Mouse (Mus musculus): ENCODE data around the gene Kcnma1. TPM values are rescaled to one million over a fixed set of nuclear protein-coding genes. Genes with fewer than 3 reads are reported as not detected.

The Kcnma1 gene
- polyA plus RNA-seq, 1 experiment from 2014 or later = 7.8 TPM

DNA sequence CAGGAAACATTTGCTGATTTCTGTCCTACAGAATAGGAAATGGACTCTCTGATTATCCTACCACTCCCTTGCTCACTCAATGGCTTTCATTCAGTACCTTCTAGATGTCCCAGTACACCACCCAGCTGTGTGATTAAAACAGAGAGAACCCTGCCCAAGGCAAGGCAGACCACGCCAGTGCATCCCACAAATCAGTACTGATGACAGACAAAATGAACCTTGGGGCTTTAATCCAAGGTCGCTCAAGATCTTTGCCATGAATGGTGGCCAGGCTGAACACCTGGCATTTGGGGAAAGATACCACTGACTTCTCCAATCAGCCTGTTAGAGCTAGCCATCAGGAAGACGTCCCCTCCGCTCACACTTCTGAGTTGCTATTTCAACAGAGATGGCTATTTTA lies 440.2 kb downstream of the Kcnma1 start:
- ATAC-seq (ENCODE audit: low read depth) (no peak), DNase-seq (ENCODE audit: low spot score) (no peak)
- no peak overlapping the region for H3K4me3 ChIP-seq (ENCODE audit: low read depth, low read length)
- no peak overlapping the region for H3K9ac ChIP-seq (ENCODE audit: low read depth, low read length)
- WGBS = 69% methylated on average over 4 of the region's 4 CpGs
- H3K4me2 ChIP-seq (ENCODE audit: low read depth, low read length) = no peak overlapping the region
- H3K36me3 ChIP-seq (ENCODE audit: control insufficient read depth, insufficient read depth, low read length) = no peaks in the 10 kb centered on the region
- 0 out of 2 replicates have a peak, but pooled peaks cover 3% of the 10 kb centered on the region for H3K4me1 ChIP-seq (ENCODE audit: control insufficient read depth, insufficient read depth, low read length)
- no peak overlapping the region for H3K27ac ChIP-seq (replicated peaks; ENCODE audit: low read depth, low read length)
- H3K27me3 ChIP-seq (replicated peaks; ENCODE audit: control insufficient read depth, insufficient read depth, low read length) = no peaks in the 10 kb centered on the region
- H3K9me3 ChIP-seq (ENCODE audit: control insufficient read depth, low read length) = no peaks in the 10 kb centered on the region

DNA sequence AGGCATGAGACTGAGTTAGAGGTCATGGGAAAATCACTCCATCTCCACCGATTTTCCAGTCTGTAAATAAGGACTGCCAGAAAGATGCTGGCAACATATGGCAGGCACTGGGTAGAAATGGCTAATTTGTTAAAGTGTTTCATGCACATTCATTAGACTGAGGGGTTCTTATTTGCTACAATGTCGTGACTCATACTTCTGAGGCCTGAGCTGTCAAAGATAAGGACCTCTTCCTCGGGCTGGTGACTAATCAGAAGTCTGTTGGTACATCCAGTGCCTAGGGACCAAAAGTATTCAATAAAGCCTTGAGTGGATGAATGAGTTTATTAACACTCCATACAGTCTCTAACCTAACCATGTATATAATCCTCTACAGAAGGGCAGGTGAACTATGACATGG lies 440.9 kb downstream of the Kcnma1 start:
- Histone ChIP-seq H3K4me1 (ENCODE audit: control insufficient read depth, insufficient read depth, low read length) (0 out of 2 replicates have a peak, but pooled peaks cover 3% of the 10 kb centered on the region), H3K4me2 (ENCODE audit: low read depth, low read length) (no peak overlapping the region), H3K9me3 (ENCODE audit: control insufficient read depth, low read length) (no peaks in the 10 kb centered on the region), H3K27ac (replicated peaks; ENCODE audit: low read depth, low read length) (no peak overlapping the region), H3K36me3 (ENCODE audit: control insufficient read depth, insufficient read depth, low read length) (no peaks in the 10 kb centered on the region), H3K9ac (ENCODE audit: low read depth, low read length) (no peak overlapping the region), H3K4me3 (ENCODE audit: low read depth, low read length) (no peak overlapping the region), H3K27me3 (replicated peaks; ENCODE audit: control insufficient read depth, insufficient read depth, low read length) (no peaks in the 10 kb centered on the region)
- WGBS = 52% methylated on average over 3 of the region's 3 CpGs
- DNase-seq (ENCODE audit: low spot score) (no peak), ATAC-seq (ENCODE audit: low read depth) (no peak)

DNA sequence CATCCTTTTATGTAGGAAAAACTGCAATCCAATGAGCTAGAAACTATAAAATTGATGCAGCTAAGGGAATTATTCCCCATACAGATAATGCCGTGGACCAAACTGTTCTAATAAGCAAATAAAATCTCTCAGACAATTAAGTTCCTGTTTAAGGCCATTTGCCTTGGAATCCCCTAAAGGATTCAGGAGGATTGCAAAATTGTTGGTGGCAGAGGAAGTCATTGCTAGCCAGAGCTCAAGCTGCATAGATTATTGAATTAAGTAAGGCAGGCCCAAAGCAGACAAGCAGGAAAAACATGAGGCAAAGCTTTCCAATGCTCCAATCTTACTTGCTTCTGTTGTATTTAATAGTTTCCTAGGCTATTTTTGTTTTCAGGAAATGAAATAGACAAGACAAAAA lies 441.5 kb downstream of the Kcnma1 start:
- WGBS = 32% methylated on average over 1 of the region's 1 CpGs
- no peak for DNase-seq (ENCODE audit: low spot score)

DNA sequence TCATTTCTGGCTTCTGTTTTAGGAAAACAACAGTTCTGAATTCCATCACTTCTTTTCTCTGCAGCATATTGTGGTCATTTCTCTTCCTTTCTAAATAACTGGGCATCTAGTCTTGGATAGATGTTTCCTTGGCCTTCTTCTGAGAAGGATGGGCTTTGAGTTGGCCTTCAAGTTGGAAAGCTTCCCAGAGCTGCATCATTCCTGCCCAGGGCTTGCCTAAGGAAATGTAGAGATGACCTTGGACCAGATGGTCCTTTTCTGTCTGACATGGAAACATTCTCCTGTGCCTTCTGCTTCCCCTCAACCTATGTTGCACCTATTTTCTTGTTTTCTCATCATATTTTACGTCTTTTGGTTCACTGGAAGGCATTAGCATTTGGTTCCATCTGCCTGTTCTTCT lies 444.0 kb downstream of the Kcnma1 start:
- WGBS = 53% methylated on average over 1 of the region's 1 CpGs
- no peak for ATAC-seq (ENCODE audit: low read depth)
- no peak for DNase-seq (ENCODE audit: low spot score)
- Histone ChIP-seq H3K36me3 (ENCODE audit: control insufficient read depth, insufficient read depth, low read length) (no peaks in the 10 kb centered on the region), H3K4me1 (ENCODE audit: control insufficient read depth, insufficient read depth, low read length) (0 out of 2 replicates have a peak, but pooled peaks cover 3% of the 10 kb centered on the region), H3K27ac (replicated peaks; ENCODE audit: low read depth, low read length) (no peak overlapping the region), H3K4me3 (ENCODE audit: low read depth, low read length) (no peak overlapping the region), H3K9me3 (ENCODE audit: control insufficient read depth, low read length) (no peaks in the 10 kb centered on the region), H3K27me3 (replicated peaks; ENCODE audit: control insufficient read depth, insufficient read depth, low read length) (no peaks in the 10 kb centered on the region), H3K9ac (ENCODE audit: low read depth, low read length) (no peak overlapping the region), H3K4me2 (ENCODE audit: low read depth, low read length) (no peak overlapping the region)

More for the DNA sequence above, 441.5 kb downstream of the Kcnma1 start:
- Histone ChIP-seq H3K36me3 (ENCODE audit: control insufficient read depth, insufficient read depth, low read length) (no peaks in the 10 kb centered on the region), H3K27ac (replicated peaks; ENCODE audit: low read depth, low read length) (no peak overlapping the region), H3K4me2 (ENCODE audit: low read depth, low read length) (no peak overlapping the region), H3K9me3 (ENCODE audit: control insufficient read depth, low read length) (no peaks in the 10 kb centered on the region), H3K4me1 (ENCODE audit: control insufficient read depth, insufficient read depth, low read length) (0 out of 2 replicates have a peak, but pooled peaks cover 3% of the 10 kb centered on the region), H3K27me3 (replicated peaks; ENCODE audit: control insufficient read depth, insufficient read depth, low read length) (no peaks in the 10 kb centered on the region), H3K4me3 (ENCODE audit: low read depth, low read length) (no peak overlapping the region), H3K9ac (ENCODE audit: low read depth, low read length) (no peak overlapping the region)
- no peak for ATAC-seq (ENCODE audit: low read depth)

DNA sequence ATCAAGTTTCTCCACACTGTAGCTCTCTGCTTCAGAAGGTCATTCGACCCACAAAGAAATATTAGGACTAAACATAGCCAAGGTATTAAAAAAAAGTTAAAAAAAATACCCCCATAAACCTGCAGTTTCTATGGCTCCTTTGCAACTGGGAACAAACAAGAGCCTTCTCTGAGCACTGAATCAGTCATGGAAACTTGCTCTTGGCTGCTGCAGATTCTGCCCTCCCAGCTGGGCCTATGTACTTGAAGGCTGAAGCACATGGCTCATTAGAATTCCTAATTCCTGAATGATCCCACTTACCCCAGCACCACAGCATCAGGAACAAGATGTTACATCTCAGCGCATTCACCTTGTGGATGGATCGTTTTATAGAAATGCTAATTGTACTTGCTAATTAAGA lies 448.4 kb downstream of the Kcnma1 start:
- H3K9ac ChIP-seq (ENCODE audit: low read depth, low read length) = no peak overlapping the region
- H3K4me3 ChIP-seq (ENCODE audit: low read depth, low read length) = no peak overlapping the region
- H3K27me3 ChIP-seq (replicated peaks; ENCODE audit: control insufficient read depth, insufficient read depth, low read length) = no peaks in the 10 kb centered on the region
- no peak overlapping the region for H3K4me2 ChIP-seq (ENCODE audit: low read depth, low read length)
- no peak for ATAC-seq (ENCODE audit: low read depth)
- no peaks in the 10 kb centered on the region for H3K36me3 ChIP-seq (ENCODE audit: control insufficient read depth, insufficient read depth, low read length)
- 84% methylated on average over 3 of the region's 3 CpGs for WGBS
- DNase-seq (ENCODE audit: low spot score) = no peak
- no peaks in the 10 kb centered on the region for H3K4me1 ChIP-seq (ENCODE audit: control insufficient read depth, insufficient read depth, low read length)
- H3K27ac ChIP-seq (replicated peaks; ENCODE audit: low read depth, low read length) = no peak overlapping the region
- H3K9me3 ChIP-seq (ENCODE audit: control insufficient read depth, low read length) = no peaks in the 10 kb centered on the region

DNA sequence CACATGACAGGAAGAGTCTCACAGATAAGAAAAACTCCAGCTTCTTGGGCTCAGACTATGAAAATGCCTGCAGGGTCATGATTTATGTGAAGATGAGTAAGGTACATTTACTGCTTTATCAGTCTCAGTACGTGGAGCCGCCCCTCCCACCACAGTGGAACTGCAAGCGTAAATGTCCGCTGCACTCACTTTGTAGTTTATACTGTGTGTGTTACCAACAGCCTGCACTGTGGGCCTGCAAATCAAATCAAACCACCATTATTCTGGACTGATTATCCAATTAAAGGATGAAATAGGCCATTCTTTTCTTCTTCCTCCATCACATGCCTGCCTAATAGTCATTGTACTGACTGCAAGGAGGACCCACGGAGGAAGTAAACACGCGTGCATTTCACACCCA lies 449.8 kb downstream of the Kcnma1 start:
- WGBS = 74% methylated on average over 7 of the region's 7 CpGs
- Histone ChIP-seq H3K27ac (replicated peaks; ENCODE audit: low read depth, low read length) (no peak overlapping the region), H3K36me3 (ENCODE audit: control insufficient read depth, insufficient read depth, low read length) (no peaks in the 10 kb centered on the region), H3K9ac (ENCODE audit: low read depth, low read length) (no peak overlapping the region), H3K9me3 (ENCODE audit: control insufficient read depth, low read length) (no peaks in the 10 kb centered on the region), H3K4me1 (ENCODE audit: control insufficient read depth, insufficient read depth, low read length) (no peaks in the 10 kb centered on the region), H3K4me3 (ENCODE audit: low read depth, low read length) (no peak overlapping the region), H3K27me3 (replicated peaks; ENCODE audit: control insufficient read depth, insufficient read depth, low read length) (no peaks in the 10 kb centered on the region), H3K4me2 (ENCODE audit: low read depth, low read length) (no peak overlapping the region)
- DNase-seq (ENCODE audit: low spot score) (no peak), ATAC-seq (ENCODE audit: low read depth) (no peak)

DNA sequence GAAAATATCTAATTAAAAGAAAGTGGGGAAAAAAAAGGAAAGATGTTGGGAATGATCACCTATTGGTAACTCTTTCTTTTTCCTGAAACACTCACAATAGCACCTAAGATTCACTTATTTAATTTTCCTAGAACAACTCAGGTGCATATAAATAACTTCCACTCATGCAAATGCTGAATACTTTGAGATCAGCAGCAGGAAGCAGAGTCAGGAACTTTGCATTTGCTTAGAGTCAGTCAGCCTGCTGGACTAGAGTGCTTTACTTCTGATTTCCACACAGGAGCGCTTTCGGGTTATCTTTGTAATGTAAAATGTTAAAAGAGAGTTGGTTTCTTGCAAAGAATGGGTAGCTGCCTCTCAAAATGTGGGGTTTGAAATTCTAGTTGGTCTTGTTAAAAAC lies 451.1 kb downstream of the Kcnma1 start:
- 71% methylated on average over 2 of the region's 2 CpGs for WGBS

DNA sequence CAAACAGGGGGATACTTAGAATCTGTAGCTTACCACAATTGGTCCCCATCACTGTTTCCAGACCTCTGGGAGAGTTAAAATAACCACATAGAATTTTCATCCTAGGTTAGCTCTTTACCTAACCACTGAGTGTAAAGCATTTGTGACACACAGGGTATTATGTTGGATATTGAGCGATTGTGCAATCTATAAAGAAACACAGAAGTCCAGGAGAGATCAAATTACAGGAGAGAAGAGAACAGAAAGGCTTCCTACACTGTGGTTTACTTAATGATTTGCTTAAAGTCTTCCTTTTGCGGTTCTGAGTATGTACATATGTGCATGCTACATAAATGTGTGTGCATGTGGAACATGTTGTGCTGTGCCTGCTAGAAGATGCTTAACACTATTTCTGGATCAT lies 458.6 kb downstream of the Kcnma1 start:
- Histone ChIP-seq H3K4me2 (ENCODE audit: low read depth, low read length) (no peak overlapping the region), H3K9ac (ENCODE audit: low read depth, low read length) (no peak overlapping the region), H3K9me3 (ENCODE audit: control insufficient read depth, low read length) (no peaks in the 10 kb centered on the region), H3K4me3 (ENCODE audit: low read depth, low read length) (no peak overlapping the region), H3K27ac (replicated peaks; ENCODE audit: low read depth, low read length) (no peak overlapping the region), H3K4me1 (ENCODE audit: control insufficient read depth, insufficient read depth, low read length) (no peaks in the 10 kb centered on the region), H3K36me3 (ENCODE audit: control insufficient read depth, insufficient read depth, low read length) (no peaks in the 10 kb centered on the region), H3K27me3 (replicated peaks; ENCODE audit: control insufficient read depth, insufficient read depth, low read length) (no peaks in the 10 kb centered on the region)
- DNase-seq (ENCODE audit: low spot score) (no peak), ATAC-seq (ENCODE audit: low read depth) (peak; percentile 22; the same call in 1 of the 2 replicates)
- 51% methylated on average over 2 of the region's 2 CpGs for WGBS

More for the DNA sequence above, 451.1 kb downstream of the Kcnma1 start:
- Histone ChIP-seq H3K9me3 (ENCODE audit: control insufficient read depth, low read length) (no peaks in the 10 kb centered on the region), H3K27me3 (replicated peaks; ENCODE audit: control insufficient read depth, insufficient read depth, low read length) (no peaks in the 10 kb centered on the region), H3K9ac (ENCODE audit: low read depth, low read length) (no peak overlapping the region), H3K4me1 (ENCODE audit: control insufficient read depth, insufficient read depth, low read length) (no peaks in the 10 kb centered on the region), H3K36me3 (ENCODE audit: control insufficient read depth, insufficient read depth, low read length) (no peaks in the 10 kb centered on the region), H3K4me2 (ENCODE audit: low read depth, low read length) (no peak overlapping the region), H3K4me3 (ENCODE audit: low read depth, low read length) (no peak overlapping the region), H3K27ac (replicated peaks; ENCODE audit: low read depth, low read length) (no peak overlapping the region)
- DNase-seq (ENCODE audit: low spot score) (no peak), ATAC-seq (ENCODE audit: low read depth) (no peak)

DNA sequence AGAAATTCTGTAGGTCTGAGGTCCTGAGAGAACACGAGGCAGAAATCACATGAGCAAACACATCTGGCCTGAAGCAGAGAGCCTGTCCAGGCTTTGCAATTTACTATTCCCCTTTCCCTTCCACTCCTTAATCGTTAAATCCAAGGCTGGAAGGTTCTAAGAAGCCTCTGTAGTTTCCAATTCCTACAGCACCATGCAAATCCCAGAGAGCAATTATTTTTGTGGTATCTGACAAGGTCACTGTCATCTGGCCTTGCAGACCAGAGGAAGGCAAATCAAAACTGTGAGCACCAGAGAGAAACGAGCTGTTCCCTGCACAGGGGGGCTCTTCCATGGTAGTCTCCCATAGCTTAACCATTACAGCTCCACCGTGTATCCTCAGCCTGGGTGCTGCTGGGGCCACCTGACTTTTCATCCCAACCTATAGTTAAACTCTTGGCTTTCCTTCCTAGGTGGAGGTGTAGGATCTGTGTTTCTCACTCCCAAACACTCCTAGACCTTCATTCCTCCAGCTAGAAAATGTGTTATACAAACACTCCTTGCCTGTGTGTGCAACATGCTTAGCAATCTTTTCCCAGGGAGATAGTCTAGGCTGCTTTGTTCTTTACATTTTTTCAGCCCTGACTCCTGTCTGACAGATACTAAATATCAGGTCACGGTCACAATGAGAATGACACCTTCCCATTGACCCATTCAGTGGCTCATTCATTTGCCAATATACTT lies 461.9 kb downstream of the Kcnma1 start:
- H3K9ac ChIP-seq (ENCODE audit: low read depth, low read length) = no peak overlapping the region
- H3K4me2 ChIP-seq (ENCODE audit: low read depth, low read length) = no peak overlapping the region
- DNase-seq (ENCODE audit: low spot score) (no peak), ATAC-seq (ENCODE audit: low read depth) (no peak)
- no peaks in the 10 kb centered on the region for H3K36me3 ChIP-seq (ENCODE audit: control insufficient read depth, insufficient read depth, low read length)
- H3K4me3 ChIP-seq (ENCODE audit: low read depth, low read length) = no peak overlapping the region
- 45% methylated on average over 5 of the region's 5 CpGs for WGBS
- H3K4me1 ChIP-seq (ENCODE audit: control insufficient read depth, insufficient read depth, low read length) = 0 out of 2 replicates have a peak, but pooled peaks cover 1% of the 10 kb centered on the region
- H3K9me3 ChIP-seq (ENCODE audit: control insufficient read depth, low read length) = no peaks in the 10 kb centered on the region
- H3K27ac ChIP-seq (replicated peaks; ENCODE audit: low read depth, low read length) = no peak overlapping the region
- no peaks in the 10 kb centered on the region for H3K27me3 ChIP-seq (replicated peaks; ENCODE audit: control insufficient read depth, insufficient read depth, low read length)
